Mouse (Mus musculus) embryonic fibroblast, embryonic 13.5 days (primary cell): ENCODE data around the gene Styk1.

Experiments
- CTCF ChIP-seq: IDR thresholded peaks from 2 replicates; pipeline ENCODE4 v1.5.1; 2011; ENCODE audit warnings: mild to moderate bottlenecking, control low read depth, low read length, moderate library complexity, borderline replicate concordance; ENCODE audit not compliant: insufficient read depth
- POLR2A ChIP-seq: IDR thresholded peaks from 2 replicates; pipeline ENCODE4 v1.6.1; 2011; ENCODE audit warnings: low read depth, mild to moderate bottlenecking, control low read depth, low read length, moderate library complexity

- no peak for TF ChIP-seq CTCF
- no peak for TF ChIP-seq POLR2A
Measured at GRCm38 (mm10) chr6:131340082-131340481, 13.3 kb downstream of the Styk1 start.
